Mouse (Mus musculus): ENCODE results near the gene Tsc22d3.

DNA sequence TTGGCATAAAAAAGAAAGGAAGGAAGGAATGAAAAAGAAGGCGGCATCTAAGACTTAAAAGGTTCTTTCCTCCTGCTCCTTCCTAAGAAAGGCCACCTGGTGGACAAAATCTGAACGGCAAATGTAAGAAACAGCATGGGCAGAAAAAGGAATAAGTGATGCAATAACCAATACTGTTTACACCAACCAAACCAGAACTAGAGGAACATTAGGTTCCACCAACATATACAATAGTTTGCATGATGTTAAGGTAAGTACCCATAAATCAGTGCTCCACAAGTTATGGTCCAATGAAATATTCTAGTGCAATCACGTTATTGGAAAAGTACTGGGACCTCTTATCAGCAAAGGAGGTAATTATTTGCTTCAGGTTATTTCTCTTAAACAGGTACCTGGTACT is 55.7 kb downstream of the Tsc22d3 start:
- TF ChIP-seq CTCF (conservative IDR thresholded peaks at IDR 0.05; ENCODE audit: low read length) = peak; percentile 29; the same call in 1 of the 2 replicates
- TF ChIP-seq NANOG (IDR thresholded peaks at IDR 0.05; ENCODE audit: borderline replicate concordance, low read length) = no peak
- no peak for TF ChIP-seq POU5F1 (IDR thresholded peaks at IDR 0.05; ENCODE audit: borderline replicate concordance, low read length)

Measured in E14TG2a.4 (cell line).